Mouse (Mus musculus): ENCODE data around the gene Eya2. TPM values are rescaled to one million over a fixed set of nuclear protein-coding genes. Genes with fewer than 3 reads are reported as not detected.
A peak's percentile ranks its signal among the peaks of the same experiment; 100 is the strongest.

Gene Eya2
- polyA plus RNA-seq, 1 experiment from 2014 or later: 0.16 TPM

DNA sequence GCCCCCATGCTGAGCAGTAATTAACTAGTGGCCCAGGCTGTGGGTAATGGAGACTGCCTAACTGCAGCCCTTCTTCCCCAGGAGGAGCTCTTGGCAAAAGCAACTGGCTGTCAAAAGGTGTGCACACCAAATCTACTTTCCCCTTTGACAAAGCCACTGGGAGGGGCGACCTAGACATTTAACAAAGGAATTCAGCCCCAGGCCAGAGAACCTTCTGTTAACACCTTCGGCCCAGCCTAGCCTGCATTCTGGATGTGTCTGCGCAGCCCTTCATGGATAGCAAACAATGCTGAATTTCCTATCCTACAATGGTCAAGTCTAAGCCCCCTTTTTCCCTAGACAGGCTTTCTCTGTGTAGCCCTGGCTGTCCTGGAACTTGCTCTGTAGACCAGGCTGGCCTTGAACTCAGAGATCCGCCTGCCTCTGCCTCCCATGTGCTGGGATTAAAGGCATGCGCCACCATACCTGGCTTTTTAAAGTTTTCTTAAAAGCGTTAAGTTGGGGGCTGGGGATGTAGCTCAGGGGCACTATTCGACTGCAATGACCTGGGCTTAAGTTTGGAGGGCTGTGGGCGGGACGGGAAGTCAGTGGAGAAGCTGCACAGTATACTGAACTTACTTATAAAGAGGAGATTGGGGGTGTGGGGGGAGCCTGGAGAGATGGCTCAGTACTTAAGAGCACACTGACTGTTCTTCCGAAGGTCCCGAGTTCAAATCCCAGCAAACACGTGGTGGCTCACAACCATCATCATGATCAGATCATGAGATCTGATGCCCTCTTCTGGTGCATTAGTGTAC is 213.5 kb downstream of the Eya2 start:
- no peak overlapping the region for H3K4me3 ChIP-seq (ENCODE audit: low read depth, low read length)
- H3K9ac ChIP-seq (ENCODE audit: low read depth, low read length): no peak overlapping the region
- no peak overlapping the region for H3K4me2 ChIP-seq (replicated peaks; ENCODE audit: low read depth)
- no peaks in the 10 kb centered on the region for H3K27me3 ChIP-seq (replicated peaks; ENCODE audit: control insufficient read depth, insufficient read depth, low read length)
- H3K9me3 ChIP-seq (ENCODE audit: control insufficient read depth): no peaks in the 10 kb centered on the region
- H3K36me3 ChIP-seq (ENCODE audit: control insufficient read depth, insufficient read depth): peaks cover 92% of the 10 kb centered on the region
- no peak for ATAC-seq
- TF ChIP-seq CTCF (IDR thresholded peaks at IDR 0.05; ENCODE audit: low read depth): no peak
- H3K27ac ChIP-seq (ENCODE audit: low read depth, low read length): no peak overlapping the region
- 97% methylated on average over 12 of the region's 12 CpGs for WGBS
- no peaks in the 10 kb centered on the region for H3K4me1 ChIP-seq (replicated peaks; ENCODE audit: control insufficient read depth, insufficient read depth, low read length)

DNA sequence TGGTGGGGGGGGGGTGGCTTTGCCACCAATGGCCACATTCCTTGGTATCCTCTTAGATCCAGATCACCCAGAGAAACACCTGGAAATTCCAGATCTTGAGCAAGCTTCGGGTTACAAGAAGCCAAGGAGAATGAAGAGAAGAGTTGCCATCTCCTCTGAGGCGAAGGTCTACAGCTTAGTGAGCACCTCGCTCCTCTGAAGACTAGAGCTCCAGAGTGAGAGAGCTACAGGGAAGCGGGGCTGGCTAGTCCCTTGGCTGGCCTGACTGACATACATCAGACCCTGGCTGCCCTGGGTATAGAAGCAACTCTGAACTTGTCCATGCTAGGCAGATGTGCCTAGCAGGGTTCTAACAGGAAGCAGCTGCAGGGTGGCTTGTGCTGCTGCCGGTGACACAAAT is 214.3 kb downstream of the Eya2 start:
- H3K9ac ChIP-seq (ENCODE audit: low read depth, low read length): no peak overlapping the region
- H3K27ac ChIP-seq (ENCODE audit: low read depth, low read length): no peak overlapping the region
- WGBS: 96% methylated on average over 5 of the region's 5 CpGs

DNA sequence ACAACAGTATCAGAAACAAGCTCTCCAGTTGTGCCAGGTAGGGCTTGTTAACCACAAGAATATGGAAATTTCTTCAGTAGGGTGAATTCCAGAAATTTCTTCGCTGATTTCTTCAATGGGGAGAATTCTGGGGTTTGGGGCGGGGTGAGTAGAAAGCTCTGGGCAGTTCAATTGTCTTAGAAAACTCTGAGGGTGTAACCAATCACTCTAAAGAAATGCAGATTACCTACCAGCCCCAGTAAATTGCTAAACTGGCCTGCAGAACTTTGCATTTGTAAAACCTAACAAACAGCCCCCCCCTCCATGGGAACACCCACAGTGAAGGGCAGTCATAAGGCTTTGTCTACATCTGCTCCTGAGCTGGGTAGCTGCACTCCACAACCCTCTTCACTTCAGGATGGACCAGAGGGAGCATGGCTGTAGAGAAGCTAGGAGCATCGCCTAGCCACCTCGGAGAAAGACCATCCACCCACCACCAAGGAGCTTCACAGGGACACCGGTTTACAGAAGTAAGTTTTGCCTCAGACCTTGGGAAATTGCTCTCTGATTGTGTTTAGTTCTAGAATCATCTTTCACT is 215.2 kb downstream of the Eya2 start:
- H3K27me3 ChIP-seq (replicated peaks; ENCODE audit: control insufficient read depth, insufficient read depth, low read length): no peaks in the 10 kb centered on the region
- no peak for TF ChIP-seq CTCF (IDR thresholded peaks at IDR 0.05; ENCODE audit: low read depth)
- no peak overlapping the region for H3K4me2 ChIP-seq (replicated peaks; ENCODE audit: low read depth)
- no peak for ATAC-seq
- no peak overlapping the region for H3K4me3 ChIP-seq (ENCODE audit: low read depth, low read length)
- H3K36me3 ChIP-seq (ENCODE audit: control insufficient read depth, insufficient read depth): peaks cover 96% of the 10 kb centered on the region
- no peak overlapping the region for H3K9ac ChIP-seq (ENCODE audit: low read depth, low read length)
- no peak overlapping the region for H3K27ac ChIP-seq (ENCODE audit: low read depth, low read length)
- 96% methylated on average over 5 of the region's 5 CpGs for WGBS
- H3K4me1 ChIP-seq (replicated peaks; ENCODE audit: control insufficient read depth, insufficient read depth, low read length): no peaks in the 10 kb centered on the region
- H3K9me3 ChIP-seq (ENCODE audit: control insufficient read depth): no peaks in the 10 kb centered on the region

More for the DNA sequence above, 214.3 kb downstream of the Eya2 start:
- H3K27me3 ChIP-seq (replicated peaks; ENCODE audit: control insufficient read depth, insufficient read depth, low read length): no peaks in the 10 kb centered on the region
- H3K36me3 ChIP-seq (ENCODE audit: control insufficient read depth, insufficient read depth): peaks cover 96% of the 10 kb centered on the region
- TF ChIP-seq CTCF (IDR thresholded peaks at IDR 0.05; ENCODE audit: low read depth): no peak
- H3K9me3 ChIP-seq (ENCODE audit: control insufficient read depth): no peaks in the 10 kb centered on the region
- H3K4me1 ChIP-seq (replicated peaks; ENCODE audit: control insufficient read depth, insufficient read depth, low read length): no peaks in the 10 kb centered on the region
- no peak overlapping the region for H3K4me3 ChIP-seq (ENCODE audit: low read depth, low read length)
- no peak for ATAC-seq
- H3K4me2 ChIP-seq (replicated peaks; ENCODE audit: low read depth): no peak overlapping the region

DNA sequence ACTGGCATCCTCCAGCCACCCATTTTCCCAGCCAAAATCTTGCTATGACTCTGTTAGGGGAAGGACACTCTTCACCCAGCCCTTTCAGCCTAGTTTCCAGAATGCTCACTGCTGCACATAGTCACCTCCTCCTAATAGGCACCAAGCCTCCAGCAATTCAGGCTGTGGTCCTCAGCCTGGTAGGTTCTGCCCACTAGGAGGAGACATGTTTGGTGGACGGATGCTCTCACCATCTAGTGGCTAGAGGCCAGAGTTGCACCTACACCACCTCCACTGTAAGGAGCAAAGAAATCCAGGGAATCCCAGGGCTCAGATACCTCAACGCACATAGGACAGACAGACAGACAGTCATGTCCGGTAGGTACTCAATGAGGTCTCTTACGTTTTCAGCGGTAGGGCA is 216.7 kb downstream of the Eya2 start:
- 0 out of 2 replicates have a peak, but pooled peaks have one; percentile 15 for ATAC-seq
- WGBS: 55% methylated on average over 5 of the region's 5 CpGs
- Histone ChIP-seq H3K4me2 (replicated peaks; ENCODE audit: low read depth) (no peak overlapping the region), H3K9me3 (ENCODE audit: control insufficient read depth) (no peaks in the 10 kb centered on the region), H3K9ac (ENCODE audit: low read depth, low read length) (no peak overlapping the region), H3K27ac (ENCODE audit: low read depth, low read length) (no peak overlapping the region; the same call in 1 of the 2 replicates), H3K36me3 (ENCODE audit: control insufficient read depth, insufficient read depth) (peaks cover 95% of the 10 kb centered on the region), H3K4me1 (replicated peaks; ENCODE audit: control insufficient read depth, insufficient read depth, low read length) (no peaks in the 10 kb centered on the region), H3K27me3 (replicated peaks; ENCODE audit: control insufficient read depth, insufficient read depth, low read length) (no peaks in the 10 kb centered on the region), H3K4me3 (ENCODE audit: low read depth, low read length) (no peak overlapping the region)
- TF ChIP-seq CTCF (IDR thresholded peaks at IDR 0.05; ENCODE audit: low read depth): peak; percentile 91

DNA sequence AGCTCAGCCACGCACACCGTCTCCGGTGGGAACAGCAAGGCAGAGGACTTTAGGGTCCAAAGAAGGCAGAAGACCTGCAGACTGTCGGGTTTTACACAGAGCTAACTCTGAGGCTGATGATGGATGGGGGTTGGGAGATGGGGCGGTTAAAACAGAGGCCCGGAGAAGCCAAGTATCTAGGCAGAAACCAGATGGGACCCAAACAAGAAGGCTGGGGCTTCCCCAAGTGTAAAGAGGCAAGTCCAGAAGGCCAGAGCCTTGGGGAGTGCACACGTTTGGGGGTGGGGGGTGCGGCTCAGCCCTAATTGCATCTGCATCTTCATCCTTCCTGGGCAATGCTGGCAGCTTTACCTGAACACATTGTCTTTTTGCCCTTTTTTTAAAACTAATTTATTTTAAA is 218.1 kb downstream of the Eya2 start:
- Histone ChIP-seq H3K27me3 (replicated peaks; ENCODE audit: control insufficient read depth, insufficient read depth, low read length) (no peaks in the 10 kb centered on the region), H3K4me1 (replicated peaks; ENCODE audit: control insufficient read depth, insufficient read depth, low read length) (no peaks in the 10 kb centered on the region), H3K4me2 (replicated peaks; ENCODE audit: low read depth) (no peak overlapping the region), H3K9me3 (ENCODE audit: control insufficient read depth) (no peaks in the 10 kb centered on the region), H3K27ac (ENCODE audit: low read depth, low read length) (no peak overlapping the region), H3K9ac (ENCODE audit: low read depth, low read length) (no peak overlapping the region), H3K36me3 (ENCODE audit: control insufficient read depth, insufficient read depth) (peaks cover 95% of the 10 kb centered on the region), H3K4me3 (ENCODE audit: low read depth, low read length) (no peak overlapping the region)
- WGBS: 74% methylated on average over 8 of the region's 8 CpGs
- ATAC-seq: no peak
- TF ChIP-seq CTCF (IDR thresholded peaks at IDR 0.05; ENCODE audit: low read depth): no peak

DNA sequence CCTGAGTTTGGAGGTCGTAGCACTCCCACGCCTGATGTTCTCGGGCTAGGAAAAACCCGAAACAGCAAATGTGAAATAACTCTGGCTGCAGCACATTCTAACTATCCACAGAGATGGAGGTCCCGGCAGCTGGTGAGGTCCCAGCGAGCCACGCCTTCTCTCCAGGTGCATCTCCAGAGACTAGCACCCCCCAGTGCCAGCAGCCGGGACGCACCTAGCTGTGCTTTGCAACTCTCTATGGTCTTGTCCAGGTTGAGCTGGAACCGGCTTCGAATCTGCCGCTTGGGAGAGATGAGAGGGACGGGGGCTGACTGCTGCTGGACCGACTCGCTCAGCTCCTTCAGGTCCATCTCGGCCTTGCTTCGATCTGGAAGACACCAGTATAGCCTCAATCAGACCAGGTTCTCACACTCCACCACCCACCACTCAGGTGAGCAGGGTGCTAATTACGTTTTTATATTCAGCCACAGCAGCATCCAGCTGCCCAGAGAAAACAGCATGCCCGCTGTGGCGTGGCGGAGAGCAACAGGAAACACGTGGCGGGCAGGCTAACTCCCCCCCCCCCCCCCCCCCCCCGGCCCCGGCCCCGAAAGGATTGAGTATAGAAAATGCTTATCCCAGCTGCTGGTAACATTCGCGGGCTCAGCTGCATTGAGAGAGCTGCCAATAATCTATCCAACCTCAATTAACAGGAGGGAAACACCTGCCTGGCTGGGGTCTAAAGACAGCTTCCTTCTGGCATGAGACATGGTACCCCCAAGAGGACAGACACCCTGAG is 220.5 kb downstream of the Eya2 start:
- Histone ChIP-seq H3K36me3 (ENCODE audit: control insufficient read depth, insufficient read depth) (peaks cover 95% of the 10 kb centered on the region), H3K4me3 (ENCODE audit: low read depth, low read length) (no peak overlapping the region), H3K4me2 (replicated peaks; ENCODE audit: low read depth) (no peak overlapping the region), H3K9me3 (ENCODE audit: control insufficient read depth) (no peaks in the 10 kb centered on the region), H3K27me3 (replicated peaks; ENCODE audit: control insufficient read depth, insufficient read depth, low read length) (no peaks in the 10 kb centered on the region), H3K27ac (ENCODE audit: low read depth, low read length) (no peak overlapping the region), H3K9ac (ENCODE audit: low read depth, low read length) (no peak overlapping the region), H3K4me1 (replicated peaks; ENCODE audit: control insufficient read depth, insufficient read depth, low read length) (no peaks in the 10 kb centered on the region)
- TF ChIP-seq CTCF (IDR thresholded peaks at IDR 0.05; ENCODE audit: low read depth): no peak
- WGBS: 86% methylated on average over 25 of the region's 28 CpGs
- no peak for ATAC-seq
